Mouse (Mus musculus) spleen, adult 2 months (tissue): ENCODE measurements around the gene Gtpbp8. TPM values are rescaled to one million over a fixed set of nuclear protein-coding genes. Genes with fewer than 3 reads are reported as not detected.

ENCODE experiments used
- DNase-seq, 2 experiments: peaks; one replicate each; pipeline versions ENCODE4 v3.0.0 to v3.0.0-alpha.2; 2012 to 2021; ENCODE audit warnings: low spot score in 2 of 2, low read depth in 1 of 2
- H3K27ac ChIP-seq: fragments of 200-500 bp; 2 replicates; pipeline ENCODE4 v1.5.1; 2012; ENCODE audit warnings: low read length, inconsistent platforms; ENCODE audit not compliant: insufficient read depth
- H3K27me3 ChIP-seq: fragments of 200-500 bp; 2 replicates; pipeline ENCODE4 v1.6.1; 2012; ENCODE audit warnings: mild to moderate bottlenecking, moderate library complexity, low read length, inconsistent platforms; ENCODE audit not compliant: control insufficient read depth, insufficient read depth
- H3K36me3 ChIP-seq: fragments of 200-500 bp; 2 replicates; pipeline ENCODE4 v1.6.1; 2012; ENCODE audit warnings: mild to moderate bottlenecking, low read length, inconsistent platforms; ENCODE audit not compliant: control insufficient read depth, insufficient read depth
- H3K4me1 ChIP-seq: fragments of 200-500 bp; 2 replicates; pipeline ENCODE4 v1.6.1; 2011; ENCODE audit warnings: inconsistent platforms; ENCODE audit not compliant: control insufficient read depth, insufficient read depth, insufficient read length
- H3K4me3 ChIP-seq: fragments of 200-500 bp; 2 replicates; pipeline ENCODE4 v1.5.1; 2011; ENCODE audit warnings: mild to moderate bottlenecking, inconsistent platforms; ENCODE audit not compliant: insufficient read depth, insufficient read length; ENCODE audit errors: extremely low read depth
- CTCF ChIP-seq: fragments of 200-500 bp; IDR thresholded peaks from 2 replicates; pipeline ENCODE4 v1.5.1; 2011; ENCODE audit warnings: mild to moderate bottlenecking, inconsistent platforms; ENCODE audit not compliant: insufficient read depth, insufficient read length, insufficient replicate concordance; ENCODE audit errors: extremely low read depth
- POLR2A ChIP-seq: fragments of 200-500 bp; IDR thresholded peaks from 2 replicates; pipeline ENCODE4 v1.6.1; 2011; ENCODE audit warnings: low read depth, low read length, inconsistent platforms
- WGBS: fragments of 180-500 bp; shearing (Covaris S2); methylation state at CpG from one replicate; pipeline ENCODE4 v1.1.7; 2018; 5-methylcytosine and 5-hydroxymethylcytosine counted together
- polyA plus RNA-seq: library from polyadenylated mRNA; depleted of rRNA; stranded (reverse); fragments of >200 nt; gene quantifications from 2 replicates; pipeline ENCODE4 v1.2.3, GENCODE M21; 2012

The Gtpbp8 gene
- polyA plus RNA-seq, 1 experiment: 3.7 TPM

DNA sequence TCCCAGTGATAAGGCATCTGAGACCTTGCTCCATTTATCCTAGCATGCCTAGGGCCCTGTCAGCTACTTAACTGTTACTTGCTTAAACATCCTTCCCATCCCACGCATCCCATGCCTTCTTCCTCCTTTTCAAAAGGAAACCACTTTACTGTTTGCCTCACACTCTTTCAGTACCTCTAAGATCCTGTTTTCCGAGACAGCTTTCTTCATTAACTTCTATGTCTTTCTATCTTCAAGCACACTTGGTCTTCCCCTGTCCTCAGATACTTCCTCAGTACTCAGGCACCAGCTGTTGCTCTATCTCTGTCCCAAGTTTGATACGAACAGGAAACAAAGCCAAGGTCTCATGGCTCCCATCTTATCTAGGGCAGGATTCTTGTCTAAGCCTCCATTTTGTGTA lies 27.5 kb upstream of the Gtpbp8 start:
- no peaks in the 10 kb centered on the region for H3K36me3 ChIP-seq
- TF ChIP-seq CTCF (no peak), POLR2A (no peak)
- WGBS: 64% methylated on average over 3 of the region's 3 CpGs
- H3K4me3 ChIP-seq: no peak overlapping the region
- H3K27me3 ChIP-seq: no peaks in the 10 kb centered on the region
- DNase-seq: no peak
- H3K27ac ChIP-seq: no peak overlapping the region
- no peaks in the 10 kb centered on the region for H3K4me1 ChIP-seq

DNA sequence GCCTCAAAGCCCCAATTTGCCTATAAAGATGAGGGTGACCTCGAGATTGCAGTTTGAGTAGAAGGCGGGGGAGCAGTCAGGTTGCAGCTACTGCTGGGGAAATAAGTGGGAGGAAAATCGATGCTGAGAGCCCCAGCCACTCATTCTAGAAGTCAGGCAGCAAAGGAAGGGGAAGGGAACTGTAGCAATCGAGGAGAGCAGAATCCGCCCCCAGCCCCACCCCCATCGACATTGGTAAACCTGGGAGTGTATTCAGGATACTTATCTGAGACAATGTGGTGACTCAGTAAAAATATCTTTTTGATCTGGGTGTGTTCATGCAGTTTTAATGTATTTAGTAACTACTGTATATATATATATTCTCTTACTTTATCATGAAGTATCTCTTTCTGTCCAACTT lies 26.4 kb upstream of the Gtpbp8 start:
- Histone ChIP-seq H3K27ac (no peak overlapping the region), H3K36me3 (no peaks in the 10 kb centered on the region), H3K4me1 (no peaks in the 10 kb centered on the region), H3K4me3 (no peak overlapping the region), H3K27me3 (no peaks in the 10 kb centered on the region)
- no peak for TF ChIP-seq POLR2A
- TF ChIP-seq CTCF: no peak
- no peak for DNase-seq
- WGBS: 40% methylated on average over 6 of the region's 6 CpGs

DNA sequence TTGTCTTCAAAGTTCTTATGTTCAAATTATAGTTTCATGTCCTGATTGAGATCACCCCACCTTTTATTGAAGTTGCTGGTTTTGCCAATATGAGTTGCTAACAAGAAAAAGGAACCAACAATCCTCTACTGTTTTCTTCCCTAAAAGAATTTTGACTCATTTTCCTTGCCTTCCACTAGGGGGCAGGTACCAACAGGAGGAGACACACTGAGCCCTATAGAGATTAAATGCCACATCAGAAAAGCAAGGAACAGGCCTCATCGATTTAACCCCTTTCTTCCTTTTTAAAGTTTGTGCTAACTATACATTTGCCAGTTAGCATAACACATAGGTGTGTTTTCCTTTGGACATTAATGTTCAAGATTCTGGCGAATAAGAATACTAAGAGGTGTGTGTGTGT lies 21.8 kb upstream of the Gtpbp8 start:
- H3K27me3 ChIP-seq: no peaks in the 10 kb centered on the region
- no peaks in the 10 kb centered on the region for H3K36me3 ChIP-seq
- H3K4me3 ChIP-seq: no peak overlapping the region
- H3K4me1 ChIP-seq: no peaks in the 10 kb centered on the region
- no peak overlapping the region for H3K27ac ChIP-seq
- TF ChIP-seq CTCF (0 out of 2 replicates have a peak, but pooled peaks have one; percentile 4), POLR2A (no peak)
- peak in 1 of 2 experiments; percentile 29 for DNase-seq
- 27% methylated on average over 2 of the region's 2 CpGs for WGBS

DNA sequence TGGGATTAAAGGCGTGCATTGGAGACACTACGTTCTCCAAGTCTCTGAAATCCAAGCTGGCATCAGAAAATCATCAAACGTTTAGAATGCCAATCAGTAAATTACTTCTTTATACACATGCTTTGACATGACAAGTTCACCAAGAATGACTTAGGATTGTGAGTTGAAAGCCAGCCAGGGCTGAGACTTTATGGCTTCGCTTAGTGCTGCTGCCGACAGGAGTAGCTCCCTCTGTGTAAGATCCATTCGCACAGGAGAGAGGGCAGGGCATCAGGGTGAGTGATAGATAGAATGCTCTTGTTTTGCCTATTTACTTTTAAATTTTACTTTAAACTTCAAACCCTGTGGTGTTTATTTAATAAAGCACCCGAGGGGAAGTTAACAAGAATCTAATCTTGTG lies 21.3 kb upstream of the Gtpbp8 start:
- H3K4me3 ChIP-seq: no peak overlapping the region; the same call in 1 of the 2 replicates
- WGBS: 59% methylated on average over 7 of the region's 7 CpGs
- H3K27me3 ChIP-seq: no peaks in the 10 kb centered on the region
- no peaks in the 10 kb centered on the region for H3K4me1 ChIP-seq
- no peak overlapping the region for H3K27ac ChIP-seq
- no peak for TF ChIP-seq POLR2A
- no peak for TF ChIP-seq CTCF
- no peaks in the 10 kb centered on the region for H3K36me3 ChIP-seq
- DNase-seq: no peak

DNA sequence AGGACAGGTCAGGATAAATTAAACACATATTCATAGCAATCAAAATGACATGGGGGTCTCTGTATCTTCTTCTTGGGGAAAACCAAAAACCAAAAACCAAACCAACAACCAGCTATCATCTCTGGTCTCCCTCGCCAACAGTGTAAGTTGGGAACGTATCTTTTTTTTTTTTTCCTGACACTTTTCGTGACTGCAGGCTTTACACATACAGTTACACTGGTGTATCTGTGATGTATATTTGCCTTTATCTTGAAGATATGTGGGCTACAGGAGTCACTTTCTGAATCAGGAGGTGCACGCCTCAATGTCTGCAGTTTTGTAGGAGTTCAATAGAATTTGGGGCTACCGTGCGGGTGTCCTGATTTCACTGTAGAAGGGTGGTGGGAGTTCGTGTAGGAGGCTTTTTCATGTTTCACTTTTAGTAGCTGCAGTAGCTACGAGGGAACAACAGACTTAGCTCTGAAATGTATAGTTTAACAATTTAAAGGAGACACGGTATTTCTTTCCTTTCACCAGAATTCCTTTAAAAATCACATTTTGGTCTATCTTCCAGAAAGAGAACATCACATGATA lies 20.2 kb upstream of the Gtpbp8 start:
- Histone ChIP-seq H3K36me3 (no peaks in the 10 kb centered on the region), H3K27ac (no peak overlapping the region), H3K4me3 (peak overlapping the region; percentile 64), H3K4me1 (no peaks in the 10 kb centered on the region), H3K27me3 (no peaks in the 10 kb centered on the region)
- TF ChIP-seq POLR2A (no peak), CTCF (no peak)
- no peak for DNase-seq
- 12% methylated on average over 9 of the region's 9 CpGs for WGBS

DNA sequence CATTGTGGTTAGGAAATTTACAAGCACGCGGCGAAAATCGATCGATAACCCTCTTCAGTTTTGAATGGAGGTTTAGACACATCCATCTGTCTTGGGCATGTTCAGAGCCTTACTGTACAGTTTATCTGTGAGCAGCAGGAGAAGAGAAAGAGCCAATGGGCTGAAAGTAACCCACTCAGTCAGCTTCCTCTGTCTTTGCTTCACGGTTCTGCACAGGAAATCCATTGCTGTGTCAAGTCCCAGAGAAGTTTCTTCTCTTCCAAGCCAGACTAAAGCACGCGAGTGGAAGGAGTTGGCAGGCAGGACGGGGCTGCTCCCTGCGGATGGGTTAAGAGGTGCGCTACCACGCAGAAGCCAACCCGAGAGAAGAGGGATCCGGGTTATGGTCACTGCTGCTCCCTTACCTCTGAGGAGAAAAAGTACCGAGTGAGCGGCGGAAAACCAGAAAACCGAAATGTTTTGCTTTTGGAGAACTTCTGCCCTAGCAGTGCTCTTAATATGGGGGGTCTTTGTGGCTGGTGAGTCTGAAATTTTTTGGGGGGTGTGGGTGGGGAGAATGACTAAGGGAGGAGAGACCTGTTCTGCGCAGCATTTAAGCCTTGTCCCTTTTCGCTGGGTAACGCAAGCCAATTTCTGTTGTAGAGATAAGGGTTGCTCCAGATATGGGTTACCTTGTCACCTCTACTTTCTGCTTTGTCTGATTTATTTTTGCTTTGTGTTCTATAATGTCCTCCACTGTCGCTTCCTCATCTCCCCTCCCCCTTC lies 19.6 kb upstream of the Gtpbp8 start, which contains the start of gene Cd200r1:
Gene Cd200r1 (plus strand): TSS at position 182 of the 765 bp plus-strand sequence.
- Histone ChIP-seq H3K27me3 (no peaks in the 10 kb centered on the region), H3K4me3 (peak within 1 kb of the TSS; percentile 64), H3K36me3 (no peaks in the 10 kb centered on the region), H3K27ac (peak within 1 kb of the TSS; percentile 49), H3K4me1 (no peaks in the 10 kb centered on the region)
- TF ChIP-seq POLR2A (no peak), CTCF (no peak)
- DNase-seq: no peak
- 5% methylated on average over 22 of the region's 22 CpGs for WGBS

DNA sequence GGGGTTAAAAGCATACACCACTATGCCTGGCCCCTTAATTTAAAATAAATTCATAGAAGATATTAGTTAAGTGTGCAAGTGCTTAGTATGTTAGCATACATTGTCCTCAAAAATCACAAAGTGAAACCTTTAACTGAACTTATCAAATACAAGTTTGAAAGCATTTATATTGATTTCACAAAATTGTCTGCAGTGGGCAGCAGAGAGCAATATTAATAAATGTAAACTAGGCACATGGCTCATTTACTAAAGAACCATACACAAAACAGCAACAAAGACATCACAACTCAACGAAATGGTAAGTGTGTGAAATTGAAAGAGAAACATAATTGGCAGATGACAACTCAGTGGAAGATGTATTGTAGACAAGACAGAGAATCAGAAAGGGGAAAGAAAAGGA lies 15.6 kb upstream of the Gtpbp8 start:
- no peaks in the 10 kb centered on the region for H3K27me3 ChIP-seq
- no peaks in the 10 kb centered on the region for H3K4me1 ChIP-seq
- no peaks in the 10 kb centered on the region for H3K36me3 ChIP-seq
- no peak overlapping the region for H3K27ac ChIP-seq
- WGBS: 5% methylated on average over 1 of the region's 1 CpGs
- H3K4me3 ChIP-seq: no peak overlapping the region
- TF ChIP-seq POLR2A: no peak
- no peak for TF ChIP-seq CTCF
- no peak for DNase-seq
